Mouse (Mus musculus): Measurements from ENCODE around the gene Zkscan14. TPM values are rescaled to one million over a fixed set of nuclear protein-coding genes. Genes with fewer than 3 reads are reported as not detected.

The Zkscan14 gene
- polyA plus RNA-seq, 2 experiments = 4.0 to 9.7 TPM

DNA sequence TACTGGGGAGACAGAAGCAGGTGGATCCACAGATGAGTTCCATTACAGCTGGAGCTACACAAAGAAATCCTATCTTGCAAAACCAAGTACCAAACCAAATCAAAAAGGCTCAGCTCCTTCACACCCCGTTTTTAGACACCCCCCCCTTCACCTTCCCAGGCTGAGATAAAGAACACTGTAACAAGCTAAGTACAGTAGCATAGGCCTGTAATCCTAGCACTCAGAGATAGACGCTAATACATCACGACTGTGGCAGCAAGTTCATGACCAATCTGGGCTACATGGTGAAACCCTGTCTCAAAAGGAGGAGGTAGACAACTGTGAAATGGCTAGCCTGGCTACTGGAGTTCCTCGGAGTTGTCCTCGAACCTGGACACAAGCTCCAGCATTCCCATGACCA is 11.3 kb downstream of the Zkscan14 start:
- no peaks in the 10 kb centered on the region for H3K27me3 ChIP-seq (ENCODE audit: control insufficient read depth, insufficient read depth, low read length)
- H3K4me3 ChIP-seq (replicated peaks; ENCODE audit: low read length) = peak overlapping the region; percentile 73
- no peak for DNase-seq (ENCODE audit: low spot score)
- peaks cover 14% of the 10 kb centered on the region for H3K4me1 ChIP-seq (ENCODE audit: control insufficient read depth, insufficient read depth, low read length)
- peak overlapping the region; percentile 88 for H3K9ac ChIP-seq (ENCODE audit: low read depth, low read length, severe bottlenecking)
- ATAC-seq (ENCODE audit: low FRiP score, low read depth) = no peak
- WGBS = 55% methylated on average over 5 of the region's 5 CpGs
- no peaks in the 10 kb centered on the region for H3K9me3 ChIP-seq (ENCODE audit: control insufficient read depth, low read length)
- H3K27ac ChIP-seq (replicated peaks; ENCODE audit: low read depth, low read length) = no peak overlapping the region
- H3K4me2 ChIP-seq (replicated peaks; ENCODE audit: low read depth, low read length, severe bottlenecking) = peak overlapping the region; percentile 82
- TF ChIP-seq POLR2A (IDR thresholded peaks at IDR 0.05; ENCODE audit: borderline replicate concordance, extremely low read depth, insufficient read depth, insufficient read length) = no peak
- H3K36me3 ChIP-seq (ENCODE audit: control insufficient read depth, insufficient read depth, low read length) = peaks cover 45% of the 10 kb centered on the region

DNA sequence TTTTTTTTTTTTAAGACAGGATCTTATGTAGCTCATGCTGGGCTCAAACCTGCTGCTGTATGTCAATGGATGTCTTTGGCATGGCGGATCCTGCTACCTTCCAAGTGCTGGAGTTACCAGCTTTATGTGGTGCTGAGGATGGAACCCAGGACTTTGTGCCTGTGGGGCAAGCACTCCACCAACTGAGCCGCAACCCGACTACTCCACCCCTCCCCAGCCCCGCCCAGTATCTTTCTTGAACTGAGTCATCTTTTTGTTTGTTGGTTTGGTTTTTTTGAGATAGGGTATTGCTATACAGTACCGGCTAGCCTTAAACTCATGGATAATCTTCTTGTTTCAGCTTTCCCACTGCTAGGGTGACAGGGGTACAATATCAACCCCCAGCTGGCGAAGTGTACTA is 12.3 kb downstream of the Zkscan14 start:
- no peak for ATAC-seq (ENCODE audit: low FRiP score, low read depth)

DNA sequence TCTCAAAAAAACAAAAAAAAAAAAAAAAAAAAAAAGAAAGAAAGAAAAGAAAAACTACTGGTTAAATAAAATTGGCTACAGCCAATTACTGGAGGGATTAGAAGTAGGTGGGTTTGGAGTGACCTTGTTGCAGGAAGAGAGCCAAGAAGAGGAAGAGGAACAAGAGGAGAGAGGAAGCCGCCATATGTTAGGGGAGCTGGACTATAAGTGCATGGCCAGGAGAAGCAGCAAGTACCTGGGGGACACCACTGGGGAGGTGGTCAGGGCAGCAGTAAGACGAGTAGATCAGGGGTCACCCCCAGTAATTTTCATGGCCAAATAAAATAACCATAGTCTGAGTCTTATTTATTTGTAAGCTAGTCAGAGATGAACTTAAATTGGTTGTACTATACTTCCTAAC is 16.4 kb downstream of the Zkscan14 start:
- ATAC-seq (ENCODE audit: low FRiP score, low read depth) (no peak), DNase-seq (ENCODE audit: low spot score) (no peak)
- no peaks in the 10 kb centered on the region for H3K9me3 ChIP-seq (ENCODE audit: control insufficient read depth, low read length)
- no peak overlapping the region for H3K27ac ChIP-seq (replicated peaks; ENCODE audit: low read depth, low read length)
- 87% methylated on average over 2 of the region's 2 CpGs for WGBS
- no peak for TF ChIP-seq POLR2A (IDR thresholded peaks at IDR 0.05; ENCODE audit: borderline replicate concordance, extremely low read depth, insufficient read depth, insufficient read length)
- no peaks in the 10 kb centered on the region for H3K27me3 ChIP-seq (ENCODE audit: control insufficient read depth, insufficient read depth, low read length)
- H3K4me2 ChIP-seq (replicated peaks; ENCODE audit: low read depth, low read length, severe bottlenecking) = no peak overlapping the region
- H3K36me3 ChIP-seq (ENCODE audit: control insufficient read depth, insufficient read depth, low read length) = peaks cover 80% of the 10 kb centered on the region
- no peak overlapping the region for H3K4me3 ChIP-seq (replicated peaks; ENCODE audit: low read length)
- H3K4me1 ChIP-seq (ENCODE audit: control insufficient read depth, insufficient read depth, low read length) = peaks cover 6% of the 10 kb centered on the region
- no peak overlapping the region for H3K9ac ChIP-seq (ENCODE audit: low read depth, low read length, severe bottlenecking)

More for the DNA sequence above, 12.3 kb downstream of the Zkscan14 start:
- Histone ChIP-seq H3K4me2 (replicated peaks; ENCODE audit: low read depth, low read length, severe bottlenecking) (no peak overlapping the region; the same call in 1 of the 2 replicates), H3K9me3 (ENCODE audit: control insufficient read depth, low read length) (no peaks in the 10 kb centered on the region), H3K4me1 (ENCODE audit: control insufficient read depth, insufficient read depth, low read length) (peaks cover 14% of the 10 kb centered on the region), H3K4me3 (replicated peaks; ENCODE audit: low read length) (no peak overlapping the region), H3K36me3 (ENCODE audit: control insufficient read depth, insufficient read depth, low read length) (peaks cover 44% of the 10 kb centered on the region), H3K27ac (replicated peaks; ENCODE audit: low read depth, low read length) (no peak overlapping the region), H3K9ac (ENCODE audit: low read depth, low read length, severe bottlenecking) (0 out of 2 replicates have a peak overlapping the region, but pooled peaks have one; percentile 7), H3K27me3 (ENCODE audit: control insufficient read depth, insufficient read depth, low read length) (no peaks in the 10 kb centered on the region)
- no peak for DNase-seq (ENCODE audit: low spot score)
- no peak for TF ChIP-seq POLR2A (IDR thresholded peaks at IDR 0.05; ENCODE audit: borderline replicate concordance, extremely low read depth, insufficient read depth, insufficient read length)
- WGBS = 91% methylated on average over 6 of the region's 6 CpGs

DNA sequence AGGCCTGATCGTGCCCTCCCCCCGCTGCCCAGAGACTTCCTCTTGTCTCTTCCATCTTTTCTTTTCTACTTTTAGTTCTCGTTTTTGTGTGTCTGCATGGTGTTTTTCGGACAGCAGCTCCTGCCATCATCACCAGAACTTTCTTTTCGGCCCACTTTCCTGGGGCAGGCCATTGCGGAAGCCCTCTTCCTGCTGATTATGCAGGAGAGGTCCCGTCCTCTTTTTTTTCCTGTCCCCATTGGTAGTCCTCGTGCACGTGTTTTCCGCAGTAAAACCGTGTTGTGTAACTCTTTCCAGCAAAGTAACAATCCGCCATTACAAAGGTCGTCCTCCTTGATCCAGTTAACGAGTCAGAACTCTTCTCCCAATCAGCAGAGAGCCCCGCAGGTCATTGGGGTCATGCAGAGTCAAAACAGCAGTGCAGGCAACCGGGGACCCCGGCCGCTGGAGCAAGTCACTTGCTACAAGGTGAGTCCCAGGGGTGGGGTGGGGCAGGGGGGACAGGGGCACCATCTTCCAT is 23.1 kb downstream of the Zkscan14 start:
- Histone ChIP-seq H3K9me3 (ENCODE audit: control insufficient read depth, low read length) (no peaks in the 10 kb centered on the region), H3K4me3 (replicated peaks; ENCODE audit: low read length) (no peak overlapping the region), H3K4me1 (ENCODE audit: control insufficient read depth, insufficient read depth, low read length) (no peaks in the 10 kb centered on the region), H3K36me3 (ENCODE audit: control insufficient read depth, insufficient read depth, low read length) (peaks cover 100% of the 10 kb centered on the region), H3K27me3 (ENCODE audit: control insufficient read depth, insufficient read depth, low read length) (no peaks in the 10 kb centered on the region), H3K4me2 (replicated peaks; ENCODE audit: low read depth, low read length, severe bottlenecking) (no peak overlapping the region), H3K27ac (replicated peaks; ENCODE audit: low read depth, low read length) (no peak overlapping the region), H3K9ac (ENCODE audit: low read depth, low read length, severe bottlenecking) (no peak overlapping the region)
- no peak for ATAC-seq (ENCODE audit: low FRiP score, low read depth)
- WGBS = 82% methylated on average over 18 of the region's 18 CpGs
- DNase-seq (ENCODE audit: low spot score) = no peak
- TF ChIP-seq POLR2A (IDR thresholded peaks at IDR 0.05; ENCODE audit: borderline replicate concordance, extremely low read depth, insufficient read depth, insufficient read length) = no peak

DNA sequence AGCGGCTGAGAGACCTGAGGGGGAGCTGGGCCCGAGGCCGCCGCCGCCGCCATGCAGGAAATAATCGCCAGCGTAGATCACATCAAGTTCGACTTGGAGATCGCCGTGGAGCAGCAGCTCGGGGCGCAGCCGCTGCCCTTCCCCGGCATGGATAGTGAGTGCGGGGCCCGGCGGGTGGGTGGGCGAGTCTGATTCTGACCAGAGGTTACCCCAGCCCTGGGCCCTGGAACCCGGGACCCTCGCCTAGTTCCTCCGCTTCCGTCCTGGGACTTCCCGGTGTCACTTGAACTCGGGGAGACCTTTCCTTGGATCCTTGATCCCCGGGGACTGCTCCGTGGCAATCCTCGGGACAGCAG is 34.4 kb downstream of the Zkscan14 start:
- peak; percentile 41 for ATAC-seq (ENCODE audit: low FRiP score, low read depth)
- no peak for TF ChIP-seq POLR2A (IDR thresholded peaks at IDR 0.05; ENCODE audit: borderline replicate concordance, extremely low read depth, insufficient read depth, insufficient read length)
- H3K27ac ChIP-seq (replicated peaks; ENCODE audit: low read depth, low read length) = peak overlapping the region; percentile 74
- H3K4me3 ChIP-seq (replicated peaks; ENCODE audit: low read length) = peak overlapping the region; percentile 90
- no peaks in the 10 kb centered on the region for H3K9me3 ChIP-seq (ENCODE audit: control insufficient read depth, low read length)
- no peaks in the 10 kb centered on the region for H3K27me3 ChIP-seq (ENCODE audit: control insufficient read depth, insufficient read depth, low read length)
- WGBS = 0% methylated on average over 22 of the region's 28 CpGs
- peaks cover 14% of the 10 kb centered on the region for H3K4me1 ChIP-seq (ENCODE audit: control insufficient read depth, insufficient read depth, low read length)
- H3K4me2 ChIP-seq (replicated peaks; ENCODE audit: low read depth, low read length, severe bottlenecking) = peak overlapping the region; percentile 70
- peak overlapping the region; percentile 91 for H3K9ac ChIP-seq (ENCODE audit: low read depth, low read length, severe bottlenecking)
- peak; percentile 15 for DNase-seq (ENCODE audit: low spot score)
- H3K36me3 ChIP-seq (ENCODE audit: control insufficient read depth, insufficient read depth, low read length) = peaks cover 50% of the 10 kb centered on the region

Measured in limb, embryonic 14.5 days (tissue).